Mouse (Mus musculus) R1 (cell line): ENCODE data around the gene Ncam2.
A peak's percentile ranks its signal among the peaks of the same experiment; 100 is the strongest.

Experiments used
- DNase-seq: peaks from one replicate; pipeline ENCODE4 v3.0.0-alpha.2; 2018; ENCODE audit warnings: low read depth, low spot score

Ncam2 gene

DNA sequence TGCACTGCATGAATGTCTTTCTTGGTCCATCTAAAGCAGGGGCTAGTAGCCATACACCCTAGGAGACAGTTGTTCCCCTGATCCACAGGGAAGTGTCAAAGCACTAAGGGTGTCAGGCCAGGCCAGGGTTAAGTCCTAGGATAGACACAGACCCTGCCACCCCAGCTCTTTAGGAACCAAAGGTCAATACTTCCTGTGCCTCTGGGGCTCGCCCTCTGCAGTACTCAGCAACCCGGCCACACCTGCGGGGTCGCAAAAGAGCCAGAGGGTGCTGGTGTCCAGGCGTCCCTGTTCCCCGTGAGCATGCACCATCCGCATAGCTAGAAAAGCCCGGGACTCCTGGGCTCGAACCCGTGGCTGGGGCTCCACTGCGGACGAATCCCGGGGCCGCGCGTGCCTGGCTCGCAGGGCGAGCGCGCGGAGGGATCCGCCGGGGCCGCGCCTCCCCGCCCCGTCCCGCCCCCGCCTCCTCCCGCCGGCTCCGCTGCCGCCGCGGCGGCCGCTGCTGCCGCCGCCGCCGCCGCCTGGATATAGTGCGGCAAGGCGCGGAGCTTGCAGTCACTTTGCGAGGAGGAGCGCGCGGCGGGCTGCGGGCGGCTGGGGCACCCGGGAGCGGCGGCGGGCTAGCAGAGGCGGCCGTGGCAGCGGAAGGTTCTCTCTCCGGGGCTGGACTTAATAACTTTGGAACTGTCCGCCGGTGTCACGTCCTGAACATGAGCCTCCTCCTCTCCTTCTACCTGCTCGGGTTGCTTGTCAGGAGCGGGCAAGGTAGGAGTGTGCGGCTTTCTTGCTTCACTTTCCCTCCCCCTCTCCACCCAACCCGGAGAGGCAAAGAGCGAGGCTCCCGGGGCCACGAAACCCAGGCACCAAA, at the start of gene Ncam2:
TSS of gene Ncam2 (plus strand) at position 497 of the 871 bp plus-strand sequence.
- DNase-seq = peak; percentile 84

DNA sequence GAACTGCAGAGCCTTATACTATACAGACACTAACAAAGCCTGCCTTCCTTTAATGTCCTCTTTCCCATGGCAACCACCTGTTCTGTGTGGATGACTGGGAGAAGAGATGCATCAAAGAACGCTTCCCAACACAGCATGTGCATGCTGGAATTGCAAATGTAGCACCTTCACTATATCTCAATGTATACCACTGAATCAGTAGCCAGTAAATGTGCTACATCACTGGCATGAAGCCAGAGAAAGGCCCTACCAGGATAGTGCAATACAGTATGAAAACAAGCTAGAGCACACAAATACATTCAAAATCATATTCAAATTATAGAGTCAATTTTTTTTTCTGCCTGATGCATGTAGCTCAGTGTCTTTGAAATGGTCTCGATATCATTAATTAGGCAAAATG, 29.7 kb upstream of the Ncam2 start:
- no peak for DNase-seq

DNA sequence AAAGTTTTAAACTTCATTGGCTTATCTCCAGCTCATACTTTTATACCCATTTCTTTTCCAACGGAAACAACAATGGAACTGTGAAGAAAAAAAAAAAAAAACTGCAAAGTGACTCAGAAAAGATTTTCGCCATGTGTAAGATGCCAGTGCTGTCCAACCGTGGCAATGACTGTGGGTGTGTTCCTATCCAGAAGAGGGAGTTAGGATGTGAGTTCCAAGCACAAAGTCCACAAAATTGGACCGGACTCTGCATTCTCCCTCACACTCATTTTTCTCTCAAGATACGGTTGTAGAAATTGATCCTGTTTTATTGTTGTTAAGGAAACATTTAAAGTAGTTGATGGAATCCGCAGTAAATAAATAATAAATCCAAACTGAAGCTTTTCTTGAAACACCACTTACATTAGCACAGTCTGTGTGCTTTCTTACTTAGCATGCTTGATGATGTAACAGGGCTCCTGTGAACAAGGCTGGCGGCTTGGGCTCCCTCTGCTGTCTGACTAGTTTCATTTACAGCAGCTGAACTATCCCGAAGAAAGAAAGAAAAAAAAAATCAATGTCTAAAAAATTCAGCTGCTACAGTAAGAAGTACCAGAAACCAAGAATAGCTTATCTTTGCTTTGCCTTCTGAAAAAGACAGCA, 25.1 kb upstream of the Ncam2 start:
- DNase-seq = peak; percentile 31

DNA sequence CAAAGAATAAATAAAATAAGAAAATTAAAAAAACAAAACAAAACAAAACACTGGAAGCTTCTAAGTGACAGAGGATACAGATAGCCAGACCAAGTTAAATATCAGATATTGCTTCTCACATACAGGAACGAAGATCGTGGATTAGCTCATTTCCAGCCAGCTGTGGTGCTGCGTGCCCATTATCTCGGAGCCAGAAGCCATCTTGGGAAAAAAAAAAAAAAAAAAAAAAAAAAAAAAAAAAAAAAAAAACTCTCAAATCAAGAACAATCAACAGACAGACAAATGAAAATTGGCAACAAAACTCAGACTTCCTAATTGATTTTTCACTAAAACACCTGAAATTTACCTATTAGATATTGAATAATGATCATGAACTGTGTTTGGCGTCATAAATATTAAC, 20.7 kb upstream of the Ncam2 start:
- no peak for DNase-seq

DNA sequence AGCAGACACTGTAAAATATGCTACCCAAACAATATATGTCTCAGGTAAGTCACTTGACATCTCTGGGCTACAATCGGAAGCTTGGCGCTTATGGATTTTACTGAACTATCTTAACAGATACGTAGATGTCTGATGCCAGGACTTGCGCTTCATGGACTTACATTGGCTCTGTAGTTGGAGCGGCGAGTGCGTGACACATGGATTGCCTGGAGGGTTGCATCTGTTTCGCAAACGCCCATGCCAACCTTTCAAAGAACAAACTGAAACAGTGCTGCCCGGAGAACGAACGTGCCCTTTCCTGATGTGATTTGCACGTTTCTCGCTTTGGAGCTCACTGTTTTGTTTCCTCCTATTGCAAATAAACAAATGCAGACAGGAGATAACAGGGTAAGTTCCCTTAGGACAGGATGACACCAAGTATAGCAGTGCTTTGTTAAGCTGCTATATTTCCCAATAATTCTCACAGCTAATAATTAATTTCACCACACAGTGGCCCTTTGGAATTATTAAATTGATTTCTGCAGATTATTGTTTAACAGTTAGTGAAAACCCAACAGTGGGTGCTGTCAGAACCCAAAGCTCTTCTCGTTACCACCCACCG, 12.8 kb upstream of the Ncam2 start:
- DNase-seq = no peak

DNA sequence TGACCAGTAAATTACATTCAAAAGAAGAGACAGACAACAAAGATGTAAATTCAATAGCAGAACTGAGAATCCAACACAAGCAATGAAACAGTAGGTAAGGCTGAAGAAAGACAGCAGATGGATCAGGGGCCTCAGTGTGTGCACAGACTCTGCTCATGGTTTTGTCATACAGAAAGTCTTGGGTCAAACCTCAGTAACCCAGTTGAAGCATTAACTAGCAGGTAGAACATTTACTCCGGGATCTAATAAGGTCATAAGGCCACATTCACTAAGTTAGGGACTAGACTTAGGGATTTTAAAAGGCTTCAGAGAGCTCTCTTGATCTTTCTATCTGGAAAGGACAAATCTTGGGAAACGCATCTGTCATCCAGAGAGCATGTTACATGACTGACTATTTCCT, 8.9 kb upstream of the Ncam2 start:
- no peak for DNase-seq

DNA sequence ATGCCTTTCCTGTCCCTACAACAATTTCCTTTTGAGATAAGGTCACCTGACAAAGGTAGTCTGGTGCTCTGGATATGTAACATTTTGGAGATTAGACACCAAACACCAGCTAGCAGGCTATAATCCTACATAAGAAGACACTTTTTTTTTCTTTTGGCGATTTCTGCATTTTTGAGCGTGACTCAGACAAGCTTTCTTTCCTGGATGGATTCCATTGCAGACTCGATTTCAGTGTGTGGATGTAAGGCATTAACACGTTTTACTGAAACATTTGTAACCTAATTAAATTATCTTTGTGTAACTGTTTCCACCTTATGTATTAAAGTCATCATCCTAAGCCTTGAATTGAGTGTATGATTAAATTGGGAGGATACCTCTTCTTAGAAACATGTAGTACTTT, 7.9 kb upstream of the Ncam2 start:
- DNase-seq = no peak

DNA sequence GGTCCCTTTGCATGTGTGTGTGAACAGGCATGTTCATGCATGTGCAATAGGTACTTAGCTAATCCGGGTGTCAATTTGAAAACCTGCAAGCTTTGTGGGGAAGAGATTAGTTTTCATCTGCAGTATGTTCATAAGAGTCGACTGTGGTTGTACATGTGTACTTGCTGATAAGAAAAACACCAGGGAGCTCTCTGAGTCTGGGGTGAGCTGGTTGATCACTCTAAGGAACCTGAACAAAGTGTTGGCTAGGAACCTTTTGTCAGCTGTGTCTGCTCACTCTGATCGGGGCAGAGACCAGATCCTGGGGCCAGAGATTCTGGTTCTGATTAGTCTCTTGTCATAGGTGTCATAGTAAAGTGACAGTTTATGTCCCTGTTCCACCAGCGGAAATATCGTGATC, 1.0 kb upstream of the Ncam2 start:
- DNase-seq = no peak

DNA sequence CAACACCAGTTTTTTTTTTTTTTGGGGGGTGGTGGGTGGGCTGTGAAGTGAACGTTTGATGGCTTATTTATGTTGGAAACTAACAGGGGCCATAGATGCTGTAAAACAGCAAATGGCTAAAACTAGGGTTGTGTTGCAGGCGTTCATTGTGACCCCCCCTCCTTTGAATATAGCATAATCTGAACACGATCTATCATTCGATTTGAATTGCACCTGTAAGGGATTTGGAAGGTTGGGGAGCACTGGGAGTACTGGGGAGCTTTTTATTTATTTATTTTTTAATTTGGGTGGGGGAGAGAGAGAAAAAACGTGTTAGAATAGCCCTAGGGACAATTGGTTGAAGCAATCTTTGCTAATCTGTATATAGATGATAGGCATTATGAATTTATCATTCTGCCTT, 974 bp downstream of the Ncam2 start:
- DNase-seq = no peak

DNA sequence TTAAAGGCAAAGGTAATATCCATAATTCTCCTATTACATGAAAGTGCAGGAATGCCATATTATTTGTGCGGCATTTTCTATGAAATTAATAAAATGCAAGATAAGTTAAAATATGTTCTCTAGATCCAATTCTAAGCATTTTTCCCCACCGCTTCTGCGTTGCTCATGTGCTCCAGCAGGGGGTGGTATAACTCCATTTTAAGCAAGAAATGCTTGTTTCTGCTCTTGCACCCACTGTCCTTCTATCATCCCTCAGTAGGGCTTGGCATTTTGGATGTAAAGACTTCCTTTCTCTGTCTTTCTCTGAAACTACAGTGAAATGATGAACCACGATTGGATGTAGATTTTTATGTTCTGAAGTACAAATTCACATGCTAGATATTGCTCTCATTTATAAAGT, 1.5 kb downstream of the Ncam2 start:
- peak; percentile 57 for DNase-seq

DNA sequence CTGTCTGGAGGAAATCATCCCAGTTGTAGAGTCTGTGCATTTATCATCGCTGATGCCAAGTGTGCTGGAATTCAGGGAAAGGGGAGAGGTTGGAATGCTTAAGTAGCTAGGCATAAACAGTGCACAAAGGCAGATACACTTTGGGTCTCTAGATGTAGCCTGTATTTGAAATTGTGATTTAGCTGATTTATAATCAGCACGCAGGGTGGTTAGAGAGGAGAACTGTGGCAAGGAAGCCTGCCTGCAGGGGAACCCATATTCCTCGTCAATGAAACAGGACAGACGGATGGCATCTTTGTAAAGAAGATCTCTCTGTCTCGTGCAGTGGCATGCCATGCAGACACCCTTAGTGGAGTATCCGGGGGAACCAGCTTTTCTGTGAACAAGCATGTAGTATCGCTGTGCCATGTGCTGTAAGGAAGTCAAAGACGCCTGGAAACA, 2.2 kb downstream of the Ncam2 start:
- DNase-seq = no peak

DNA sequence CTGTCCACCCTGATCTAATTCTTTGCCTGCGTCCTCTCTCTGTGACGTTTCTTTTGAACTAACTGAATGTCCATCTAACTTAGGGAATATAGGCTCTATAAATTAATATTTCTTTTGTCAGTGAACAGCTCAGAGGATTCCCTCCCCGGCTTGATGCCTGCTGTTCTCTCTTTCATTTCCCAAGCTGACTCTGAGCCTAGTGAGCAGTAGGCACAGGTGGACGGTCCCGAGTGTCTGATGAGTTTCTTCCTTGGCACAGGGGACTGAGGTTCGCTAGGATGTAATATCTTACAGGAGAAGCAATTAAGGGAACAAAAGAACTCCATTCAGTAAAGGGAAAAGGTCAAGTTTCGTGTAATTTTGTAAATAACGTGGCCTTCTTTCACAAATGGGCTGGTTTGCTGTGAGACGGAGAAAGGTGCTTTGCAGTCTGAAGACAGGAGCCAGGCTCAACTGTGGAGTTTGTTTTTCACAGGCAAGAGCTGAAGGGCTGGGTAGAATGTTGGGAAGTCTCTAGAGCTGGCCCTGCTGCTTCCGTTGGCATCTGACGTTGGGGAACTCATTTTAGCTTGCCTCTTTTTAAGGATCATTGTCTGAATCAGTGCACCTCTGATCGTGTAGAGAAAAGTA, 4.0 kb downstream of the Ncam2 start:
- DNase-seq = no peak

DNA sequence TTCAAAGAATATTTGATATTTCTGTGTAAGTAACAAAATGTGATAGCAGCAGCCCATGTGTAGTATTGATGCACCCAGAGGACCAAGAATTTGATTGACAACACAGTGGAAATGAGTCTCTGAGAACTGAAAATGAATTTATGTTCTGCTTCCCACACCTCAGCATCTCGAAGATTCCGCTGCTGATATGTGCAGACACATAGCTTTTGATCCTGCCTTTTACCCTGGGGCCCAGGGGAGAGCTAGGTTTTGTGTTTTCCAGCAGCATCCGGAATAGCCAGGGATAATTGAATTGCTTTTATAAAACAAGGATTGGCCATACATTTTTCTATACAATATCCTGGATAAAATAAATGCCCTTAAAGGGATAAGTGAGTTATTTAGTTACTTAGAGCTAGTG, 20.7 kb downstream of the Ncam2 start:
- no peak for DNase-seq

DNA sequence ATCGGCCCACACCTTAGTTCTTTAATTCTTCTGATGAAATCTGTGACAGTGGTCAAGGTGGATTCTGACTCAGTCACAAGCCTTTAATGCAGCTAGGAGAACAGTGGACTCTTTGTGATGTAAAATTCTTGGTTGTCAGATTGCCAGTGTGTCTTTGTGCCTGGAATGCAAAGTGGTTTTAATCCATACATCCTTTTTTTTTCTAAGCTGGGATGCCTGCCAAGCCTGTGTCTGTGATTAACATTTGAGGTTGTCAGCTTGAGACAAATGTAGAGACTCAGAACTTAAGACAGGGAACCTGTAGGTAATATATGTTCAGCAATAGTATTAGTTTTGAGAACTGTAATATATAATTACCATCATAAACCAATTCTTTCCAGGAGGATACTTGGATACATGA, 23.3 kb downstream of the Ncam2 start:
- DNase-seq = peak; percentile 71

DNA sequence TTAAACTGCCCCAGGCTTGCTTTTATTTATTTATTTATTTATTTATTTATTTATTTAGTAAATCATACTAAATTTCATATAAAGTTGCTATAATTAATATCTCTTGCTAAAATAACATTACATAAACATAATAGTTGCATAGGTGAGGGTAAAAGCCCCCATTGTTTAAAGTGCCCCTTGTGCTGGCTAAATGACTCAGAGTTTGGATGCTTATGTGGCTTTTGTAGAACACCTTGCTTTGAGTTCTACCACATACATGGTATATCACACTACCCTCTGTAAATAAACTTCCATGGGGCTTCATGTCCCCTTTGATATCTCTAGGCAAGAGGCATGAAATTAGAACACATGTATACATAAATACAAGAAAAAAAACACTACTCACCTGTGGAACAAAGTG, 23.8 kb downstream of the Ncam2 start:
- DNase-seq = no peak

DNA sequence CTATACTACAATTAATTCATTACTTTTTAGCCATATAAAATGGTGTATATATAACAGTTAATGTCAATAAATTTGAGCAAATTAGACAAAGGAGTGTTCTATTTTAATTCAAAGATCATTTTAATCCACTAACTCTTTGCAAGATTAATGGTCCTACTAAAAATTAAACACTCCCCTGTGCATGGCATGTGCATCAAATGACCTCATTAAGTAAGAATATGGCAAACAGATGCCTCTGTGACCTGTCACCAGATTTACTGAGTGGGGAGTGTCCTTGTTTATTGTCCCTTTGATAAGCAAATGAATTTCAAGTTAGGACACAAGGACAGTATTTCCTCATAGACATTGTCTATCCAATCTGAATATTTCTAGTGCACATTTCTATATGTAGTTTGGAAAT, 54.4 kb downstream of the Ncam2 start:
- no peak for DNase-seq

DNA sequence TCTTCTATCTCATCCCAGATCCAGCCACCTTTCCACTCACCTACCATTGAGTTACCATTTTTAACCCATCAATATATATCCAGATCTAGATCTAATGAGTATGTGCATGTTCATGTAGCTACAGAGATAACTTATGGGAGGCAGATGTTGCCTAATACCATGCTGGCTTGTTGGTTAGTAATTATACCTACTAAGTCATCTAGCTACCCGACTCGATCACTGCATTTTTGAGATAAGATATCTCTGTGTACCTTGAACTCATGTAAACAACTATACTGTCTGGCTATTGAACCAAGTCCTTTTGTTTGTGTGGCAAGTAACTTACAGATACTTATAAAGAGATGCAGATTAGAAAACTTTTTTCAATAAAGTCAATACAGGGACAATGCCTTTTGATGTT, 59.9 kb downstream of the Ncam2 start:
- DNase-seq = no peak

DNA sequence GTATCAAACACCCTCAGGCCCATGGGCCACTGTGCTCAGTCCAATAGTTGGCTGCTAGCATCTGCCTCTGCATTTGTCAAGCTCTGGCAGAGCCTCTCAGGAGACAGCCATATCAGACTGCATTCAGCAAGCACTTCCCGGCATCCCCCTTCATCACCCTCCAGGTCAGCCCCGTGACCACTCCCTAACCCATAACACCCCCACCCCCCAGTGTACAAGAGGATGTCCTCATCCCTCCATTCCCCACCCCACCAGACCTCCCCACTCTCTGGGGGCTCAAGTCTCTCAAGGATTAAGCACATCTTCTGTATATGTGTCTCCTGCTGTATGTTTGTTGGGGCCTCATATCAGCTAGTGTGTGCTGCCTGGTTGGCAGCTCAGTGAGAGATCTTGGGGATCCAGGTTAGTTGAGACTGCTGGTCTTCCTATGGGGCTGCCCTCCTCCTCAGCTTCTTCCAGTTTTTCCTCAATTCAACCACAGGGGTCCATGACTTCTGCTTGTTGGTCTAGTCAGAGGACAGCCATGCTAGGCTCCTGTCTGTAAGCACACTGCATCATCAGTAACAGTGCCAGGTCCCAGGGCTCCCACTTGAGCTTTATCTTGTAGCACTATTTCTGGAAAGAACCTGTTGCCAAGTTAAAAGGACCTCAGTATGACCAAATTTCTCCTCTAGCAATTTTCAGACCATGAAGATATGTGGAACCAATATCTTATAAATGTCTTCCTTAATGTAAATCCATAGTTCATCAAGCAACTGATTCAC, 73.3 kb downstream of the Ncam2 start:
- no peak for DNase-seq

DNA sequence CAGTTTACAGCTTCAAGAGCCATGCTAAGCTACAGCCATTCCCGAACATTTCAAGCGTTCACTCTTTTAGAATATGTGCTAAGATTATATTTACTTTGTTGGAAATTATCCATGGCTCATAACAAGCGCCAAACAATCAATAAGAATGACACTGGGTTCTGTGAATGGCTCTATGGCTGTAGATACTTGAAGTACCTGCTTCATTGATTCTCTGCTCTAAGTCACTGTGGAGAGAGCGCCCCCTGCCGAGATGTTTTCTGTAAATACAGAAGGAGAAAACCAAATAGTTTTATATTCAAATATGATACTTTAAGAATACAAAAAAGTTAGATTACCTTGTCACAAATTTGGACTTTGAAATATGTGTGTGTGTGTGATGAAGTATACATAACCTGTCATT, 83.7 kb downstream of the Ncam2 start:
- DNase-seq = peak; percentile 48

DNA sequence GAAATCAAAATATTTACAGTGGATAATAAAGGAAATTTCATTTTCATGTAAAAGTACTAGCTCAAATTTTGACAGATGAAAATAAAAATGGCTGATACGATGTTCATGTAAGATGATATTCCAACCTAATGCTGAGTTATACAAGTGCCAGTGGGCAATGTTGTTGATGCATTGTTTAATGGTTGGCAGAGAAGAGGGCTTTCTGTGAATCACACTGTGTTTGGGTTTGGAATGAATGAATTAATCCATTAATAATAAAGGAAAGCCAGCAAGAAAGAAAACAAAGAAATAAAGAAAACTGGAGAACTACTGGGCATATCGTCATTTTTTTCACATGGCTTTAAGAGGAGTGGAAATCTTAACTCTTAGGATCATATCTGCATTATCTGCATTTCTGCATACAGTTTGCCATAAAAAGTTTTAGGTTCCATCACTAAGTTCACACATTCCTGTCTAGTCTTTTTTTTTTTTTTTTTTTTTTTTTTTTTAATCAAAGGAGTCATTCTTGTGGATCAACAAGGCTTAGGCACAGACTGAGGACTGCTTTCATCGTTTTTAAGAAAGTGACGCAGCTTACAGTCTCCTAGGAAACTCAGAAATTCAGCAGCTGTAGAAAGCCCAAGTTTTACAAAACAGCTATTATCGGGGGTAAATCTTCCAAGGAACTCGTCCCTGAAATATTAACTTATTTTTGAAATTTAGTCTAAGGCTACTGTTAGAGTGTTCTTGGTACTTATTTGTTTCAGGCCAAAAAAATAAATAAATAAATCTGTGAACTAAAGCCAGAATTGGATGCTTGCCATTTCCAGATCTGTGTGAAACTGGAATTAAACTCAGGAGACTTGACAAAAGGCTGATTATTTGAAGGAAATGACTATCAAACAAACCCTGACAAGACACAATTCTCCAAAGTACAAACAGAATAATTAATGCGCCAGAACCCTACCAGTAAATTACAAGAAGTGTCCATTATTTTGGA, 84.7 kb downstream of the Ncam2 start:
- no peak for DNase-seq
